Mouse (Mus musculus): ENCODE data around the gene Trim34b.
"Not testable (repeated sequence)": the region's sequence is repeated elsewhere in the genome, so short reads cannot be mapped to it uniquely, and the experiment has no call there.

DNA sequence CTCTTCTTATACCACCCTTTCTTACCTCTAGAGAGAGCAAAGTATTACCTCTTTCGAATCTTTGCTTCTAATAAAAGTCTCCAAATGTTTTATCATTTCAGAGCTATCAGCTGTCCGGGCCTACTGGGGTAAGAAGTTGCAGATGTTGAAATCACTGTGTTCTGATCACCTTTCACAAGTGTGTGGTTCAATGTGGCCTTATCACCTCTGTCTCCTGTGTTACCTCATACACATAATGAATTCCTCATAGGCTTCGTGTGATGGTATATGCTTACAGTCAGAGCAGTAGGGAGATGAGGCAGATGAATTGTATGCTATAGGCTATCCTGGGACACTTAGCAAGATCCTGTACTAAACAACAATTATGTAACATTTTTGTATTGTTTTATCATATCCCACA is 6.3 kb downstream of the Trim34b start:
- TF ChIP-seq CTCF (IDR thresholded peaks at IDR 0.05; ENCODE audit: borderline replicate concordance, insufficient read depth, low read depth, low read length); POLR2A (IDR thresholded peaks at IDR 0.05; ENCODE audit: borderline replicate concordance, insufficient read depth, low read length): not testable (repeated sequence)
